Mouse (Mus musculus) stomach, embryonic 16.5 days (tissue): ENCODE results near the gene Mss51. TPM values are rescaled to one million over a fixed set of nuclear protein-coding genes. Genes with fewer than 3 reads are reported as not detected.

Source experiments
- polyA plus RNA-seq: library from polyadenylated mRNA; unstranded; fragments of >200 nt; fragmentation: Nextera tagmentation; extraction: Ambion mirVana; gene quantifications from 2 replicates; pipeline ENCODE4 v1.2.1, GENCODE M21; 2015

The Mss51 gene
- polyA plus RNA-seq, 1 experiment from 2014 or later, result 0.56 TPM

Other genes starting within 250 kb of the Mss51 start
- gene Kcnk16, start 227.7 kb downstream of the Mss51 start, polyA plus RNA-seq, result 8.0 and 9.8 TPM in 2 replicates
- 13.9 and 14.9 TPM in 2 replicates for gene Nudt13, start 202.2 kb downstream of the Mss51 start, polyA plus RNA-seq
- gene Ecd, start 148.8 kb downstream of the Mss51 start, polyA plus RNA-seq, result 44.1 and 46.2 TPM in 2 replicates
- gene Fam149b, start 148.7 kb downstream of the Mss51 start, polyA plus RNA-seq, result 28.5 and 29.5 TPM in 2 replicates
- 118 and 119 TPM in 2 replicates for gene Dnajc9, start 108.0 kb downstream of the Mss51 start, polyA plus RNA-seq
- gene Mrps16, start 103.3 kb downstream of the Mss51 start, polyA plus RNA-seq, result 80.0 and 85.7 TPM in 2 replicates
- 0.17 and 0.94 TPM in 2 replicates for gene Cfap70, start 44.7 kb downstream of the Mss51 start, polyA plus RNA-seq
- 76.4 and 86.2 TPM in 2 replicates for gene Anxa7, start 16.8 kb downstream of the Mss51 start, polyA plus RNA-seq
- 22.5 and 27.5 TPM in 2 replicates for gene Ppp3cb, start 49.7 kb upstream of the Mss51 start, polyA plus RNA-seq
- 6.4 and 7.4 TPM in 2 replicates for gene Usp54, start 144.2 kb upstream of the Mss51 start, polyA plus RNA-seq
- gene Myoz1, start 159.6 kb upstream of the Mss51 start, polyA plus RNA-seq, result 1.4 and 29.8 TPM in 2 replicates
- gene Synpo2l, start 171.5 kb upstream of the Mss51 start, polyA plus RNA-seq, result 0.36 and 5.1 TPM in 2 replicates
- 90.5 and 110 TPM in 2 replicates for gene Sec24c, start 177.4 kb upstream of the Mss51 start, polyA plus RNA-seq
- gene Fut11, start 198.1 kb upstream of the Mss51 start, polyA plus RNA-seq, result 18.3 and 19.3 TPM in 2 replicates
- gene Chchd1, start 206.1 kb upstream of the Mss51 start, polyA plus RNA-seq, result 149 and 187 TPM in 2 replicates
- gene Zswim8, start 210.7 kb upstream of the Mss51 start, polyA plus RNA-seq, result 23.2 and 26.8 TPM in 2 replicates
- 23.7 and 24.4 TPM in 2 replicates for gene Ndst2, start 237.7 kb upstream of the Mss51 start, polyA plus RNA-seq